Mouse (Mus musculus) cerebellum, adult 2 months (tissue): Measurements from ENCODE around the gene Tubgcp3.
"Not testable (repeated sequence)": the region's sequence is repeated elsewhere in the genome, so short reads cannot be mapped to it uniquely, and the experiment has no call there.

Source experiments
- CTCF ChIP-seq: fragments of 200-500 bp; IDR thresholded peaks from 2 replicates; pipeline ENCODE4 v1.5.1; 2011; ENCODE audit warnings: low read depth, mild to moderate bottlenecking, control low read depth, low read length, moderate library complexity, borderline replicate concordance; ENCODE audit not compliant: insufficient read depth
- POLR2A ChIP-seq: fragments of 200-500 bp; IDR thresholded peaks from 2 replicates; pipeline ENCODE4 v1.6.1; 2011; ENCODE audit warnings: low read length, control low read depth, borderline replicate concordance; ENCODE audit not compliant: insufficient read depth

- not testable (repeated sequence) for TF ChIP-seq CTCF, POLR2A
These were observed 5.5 kb downstream of the Tubgcp3 start for GRCm38 (mm10) chr8:12666530-12666929.
